Mouse (Mus musculus) kidney, postnatal 10 days (tissue): ENCODE data around the gene Slc28a1.

Experiments
- DNase-seq: peaks from one replicate; pipeline ENCODE4 v3.0.0; 2021; ENCODE audit warnings: mixed read lengths

The Slc28a1 gene

DNA sequence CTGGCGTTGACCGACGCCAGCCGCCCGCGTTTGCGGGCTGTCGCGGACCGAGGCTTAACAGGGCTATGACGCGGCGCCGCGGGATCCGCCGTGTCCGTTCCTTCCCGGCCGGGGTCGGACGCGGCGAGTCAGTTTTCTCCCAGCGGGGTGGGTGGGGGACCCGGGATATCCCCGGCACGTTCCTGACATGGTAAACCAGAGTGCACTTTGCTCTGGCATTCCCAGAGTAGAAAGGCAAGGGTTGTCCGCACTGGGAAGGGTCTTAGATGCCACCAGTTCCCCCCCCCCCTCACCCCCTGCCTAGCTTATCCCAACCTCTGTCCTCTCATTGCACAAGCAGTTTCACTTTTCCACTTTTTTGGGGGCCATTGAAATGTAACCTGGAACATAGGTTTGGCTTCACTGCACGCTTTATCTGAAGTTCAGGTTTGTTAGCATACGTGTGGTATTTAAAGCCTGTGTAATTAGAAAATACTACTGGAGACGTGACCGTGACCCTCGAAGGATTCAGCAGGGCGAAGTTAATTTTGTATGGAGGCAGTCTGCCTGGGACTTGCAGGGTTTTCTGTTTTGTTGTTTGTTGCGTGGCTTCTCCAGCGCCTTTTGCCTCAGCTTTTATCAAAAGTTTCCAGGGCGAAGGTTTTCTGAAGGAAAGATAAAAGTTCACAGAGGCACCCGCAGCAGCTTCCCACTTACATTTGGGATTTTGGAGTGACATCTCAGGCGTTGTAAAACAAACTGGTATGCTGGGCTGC, 99.7 kb downstream of the Slc28a1 start:
- DNase-seq = no peak

DNA sequence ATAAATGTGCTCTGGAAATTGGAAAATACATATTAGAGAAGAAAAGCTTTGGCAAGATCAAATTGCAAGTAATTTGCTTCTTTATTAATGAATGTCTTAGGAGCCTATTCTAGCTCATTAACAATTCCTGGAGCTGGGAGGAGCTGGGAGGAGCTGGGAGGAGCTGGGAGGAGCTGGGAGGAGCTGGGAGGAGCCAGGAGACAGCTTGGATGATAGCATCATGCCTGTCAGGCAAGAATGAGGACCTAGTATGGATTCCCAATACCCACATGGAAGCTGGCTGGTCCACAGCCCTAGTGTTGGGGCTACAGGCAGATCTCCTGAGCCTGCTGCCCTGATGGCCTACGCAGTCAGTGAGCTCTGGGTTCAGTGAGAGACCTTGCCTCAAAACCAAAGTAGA, 101.4 kb downstream of the Slc28a1 start:
- DNase-seq = peak; percentile 40

DNA sequence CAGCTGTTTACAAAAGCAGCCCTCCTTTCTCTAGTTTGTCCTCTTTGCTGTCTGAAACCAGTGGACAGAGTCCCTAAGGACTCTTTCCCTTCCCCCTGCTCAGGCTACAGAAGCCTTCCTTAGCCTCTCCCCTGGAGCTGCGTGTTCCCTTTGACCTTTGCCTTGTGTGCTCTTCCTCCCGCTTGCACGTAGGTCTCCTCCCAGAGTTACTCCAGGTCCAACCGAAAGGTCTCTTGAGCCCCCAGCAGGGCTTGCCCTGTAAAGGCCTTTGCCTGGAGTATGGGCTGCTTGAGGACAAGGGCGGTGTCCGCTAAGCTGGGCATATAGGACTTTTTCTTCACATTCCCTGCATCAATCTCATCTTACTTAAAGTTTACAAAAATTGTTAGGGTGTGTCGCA, 104.7 kb downstream of the Slc28a1 start:
- DNase-seq = no peak
